Mouse (Mus musculus) stomach, embryonic 15.5 days (tissue): ENCODE measurements around the gene Arhgap27. TPM values are rescaled to one million over a fixed set of nuclear protein-coding genes. Genes with fewer than 3 reads are reported as not detected.
"Not testable (repeated sequence)": the region's sequence is repeated elsewhere in the genome, so short reads cannot be mapped to it uniquely, and the experiment has no call there.

Experiments
- ATAC-seq: fragments of 200-750 bp; cut with Nextera tagmentation; 2 replicates; pipeline ENCODE4 v1.8.0; 2017; ENCODE audit warnings: low read depth, moderate number of reproducible peaks, moderate TSS enrichment; ENCODE audit not compliant: insufficient read depth, low FRiP score
- H3K27ac ChIP-seq: fragments of 300-500 bp; sonication (generic); 2 replicates; pipeline ENCODE4 v1.5.1; 2015; ENCODE audit warnings: mild to moderate bottlenecking, inconsistent platforms
- H3K27me3 ChIP-seq: fragments of 300-500 bp; sonication (generic); replicated peaks from 2 replicates; pipeline ENCODE4 v1.6.1; 2015; ENCODE audit warnings: inconsistent platforms
- H3K36me3 ChIP-seq: fragments of 300-500 bp; sonication (generic); 2 replicates; pipeline ENCODE4 v1.6.1; 2015; ENCODE audit warnings: inconsistent platforms
- H3K4me1 ChIP-seq: fragments of 300-500 bp; sonication (generic); 2 replicates; pipeline ENCODE4 v1.6.1; 2015; ENCODE audit warnings: inconsistent platforms
- H3K4me2 ChIP-seq: fragments of 300-500 bp; sonication (generic); 2 replicates; pipeline ENCODE4 v1.6.1; 2015; ENCODE audit warnings: mild to moderate bottlenecking, inconsistent platforms
- H3K4me3 ChIP-seq: fragments of 300-500 bp; sonication (generic); replicated peaks from 2 replicates; pipeline ENCODE4 v1.5.1; 2015; ENCODE audit warnings: inconsistent platforms
- H3K9ac ChIP-seq: fragments of 300-500 bp; sonication (generic); 2 replicates; pipeline ENCODE4 v1.6.1; 2015; ENCODE audit warnings: inconsistent platforms
- H3K9me3 ChIP-seq: fragments of 300-500 bp; sonication (generic); 2 replicates; pipeline ENCODE4 v1.6.1; 2016; ENCODE audit warnings: inconsistent platforms
- WGBS: fragments of 180-500 bp; shearing (Covaris S2); methylation state at CpG from one replicate; pipeline ENCODE4 v1.1.7; 2015; 5-methylcytosine and 5-hydroxymethylcytosine counted together
- polyA plus RNA-seq: library from polyadenylated mRNA; unstranded; fragments of >200 nt; fragmentation: Nextera tagmentation; extraction: Ambion mirVana; gene quantifications from 2 replicates; pipeline ENCODE4 v1.2.1, GENCODE M21; 2015

Gene Arhgap27
- 21.2 and 21.5 TPM in 2 replicates for polyA plus RNA-seq

- peaks cover 30% of the 10 kb centered on the region for H3K4me1 ChIP-seq
- H3K36me3 ChIP-seq, result no peaks in the 10 kb centered on the region
- H3K4me3 ChIP-seq, result peak within 1 kb of the TSS; percentile 51
- peak within 1 kb of the TSS; percentile 83 for H3K27ac ChIP-seq
- WGBS, result 3% methylated on average over 35 of the region's 35 CpGs
- peak; percentile 9; the same call in 1 of the 2 replicates for ATAC-seq
- H3K27me3 ChIP-seq, result peaks cover 21% of the 10 kb centered on the region
- peak within 1 kb of the TSS; percentile 91 for H3K4me2 ChIP-seq
- peak within 1 kb of the TSS; percentile 14; the same call in 1 of the 2 replicates for H3K9ac ChIP-seq
- H3K9me3 ChIP-seq, result no peaks in the 10 kb centered on the region
Measured at GRCm38 (mm10) chr11:103363214-103364148, at the start of gene Arhgap27. Gene Arhgap27, minus strand, starts transcription at chr11:103363692.

GRCm38 (mm10) chr11:103412950-103413423 lies 49.5 kb upstream of the Arhgap27 start:
- H3K27ac ChIP-seq, result peak overlapping the region; percentile 81
- peak; percentile 27; the same call in 1 of the 2 replicates for ATAC-seq
- H3K4me1 ChIP-seq, result peaks cover 11% of the 10 kb centered on the region; the same call in 1 of the 2 replicates
- under 1% methylated on average over 14 of the region's 14 CpGs for WGBS
- H3K4me2 ChIP-seq, result peak overlapping the region; percentile 94
- no peaks in the 10 kb centered on the region for H3K36me3 ChIP-seq
- no peaks in the 10 kb centered on the region for H3K27me3 ChIP-seq
- H3K9ac ChIP-seq, result peak overlapping the region; percentile 45; the same call in 1 of the 2 replicates
- H3K9me3 ChIP-seq, result no peaks in the 10 kb centered on the region
- peak overlapping the region; percentile 87 for H3K4me3 ChIP-seq

GRCm38 (mm10) chr11:103411981-103412949 lies 48.8 kb upstream of the Arhgap27 start, which contains the start of gene Plekhm1:
Gene Plekhm1, minus strand, starts transcription at chr11:103412687.
- H3K4me1 ChIP-seq, result peaks cover 11% of the 10 kb centered on the region; the same call in 1 of the 2 replicates
- peak within 1 kb of the TSS; percentile 81 for H3K27ac ChIP-seq
- under 1% methylated on average over 67 of the region's 67 CpGs for WGBS
- ATAC-seq, result peak; percentile 97
- H3K27me3 ChIP-seq, result no peaks in the 10 kb centered on the region
- H3K4me2 ChIP-seq, result peak within 1 kb of the TSS; percentile 94
- peak within 1 kb of the TSS; percentile 87 for H3K4me3 ChIP-seq
- H3K36me3 ChIP-seq, result no peaks in the 10 kb centered on the region
- H3K9me3 ChIP-seq, result no peaks in the 10 kb centered on the region
- peak within 1 kb of the TSS; percentile 62 for H3K9ac ChIP-seq

GRCm38 (mm10) chr11:103411301-103411700 lies 47.8 kb upstream of the Arhgap27 start:
- peak overlapping the region; percentile 94 for H3K4me2 ChIP-seq
- no peak for ATAC-seq
- H3K36me3 ChIP-seq, result no peaks in the 10 kb centered on the region
- peaks cover 13% of the 10 kb centered on the region; the same call in 1 of the 2 replicates for H3K4me1 ChIP-seq
- H3K9ac ChIP-seq, result no peak overlapping the region
- H3K27me3 ChIP-seq, result no peaks in the 10 kb centered on the region
- H3K27ac ChIP-seq, result no peak overlapping the region
- H3K4me3 ChIP-seq, result peak overlapping the region; percentile 87
- WGBS, result 70% methylated on average over 1 of the region's 1 CpGs
- no peaks in the 10 kb centered on the region for H3K9me3 ChIP-seq

GRCm38 (mm10) chr11:103408880-103409279 lies 45.4 kb upstream of the Arhgap27 start:
- H3K27ac ChIP-seq, result no peak overlapping the region
- no peak overlapping the region for H3K9ac ChIP-seq
- 91% methylated on average over 13 of the region's 13 CpGs for WGBS
- H3K9me3 ChIP-seq, result no peaks in the 10 kb centered on the region
- no peak overlapping the region for H3K4me2 ChIP-seq
- peaks cover 13% of the 10 kb centered on the region; the same call in 1 of the 2 replicates for H3K4me1 ChIP-seq
- H3K27me3 ChIP-seq, result no peaks in the 10 kb centered on the region
- ATAC-seq, result no peak
- H3K36me3 ChIP-seq, result 0 out of 2 replicates have a peak, but pooled peaks cover 3% of the 10 kb centered on the region
- no peak overlapping the region for H3K4me3 ChIP-seq

- not testable (repeated sequence) for H3K4me3 ChIP-seq, H3K27ac ChIP-seq, ATAC-seq, H3K27me3 ChIP-seq, H3K9me3 ChIP-seq, H3K4me1 ChIP-seq, H3K9ac ChIP-seq, H3K36me3 ChIP-seq, H3K4me2 ChIP-seq
- 59% methylated on average over 5 of the region's 5 CpGs for WGBS
Measured at GRCm38 (mm10) chr11:103407136-103407535, 43.6 kb upstream of the Arhgap27 start.

- no peaks in the 10 kb centered on the region for H3K9me3 ChIP-seq
- H3K4me3 ChIP-seq, result no peak overlapping the region
- no peaks in the 10 kb centered on the region for H3K27me3 ChIP-seq
- 0 out of 2 replicates have a peak, but pooled peaks cover 6% of the 10 kb centered on the region for H3K4me1 ChIP-seq
- no peak overlapping the region for H3K4me2 ChIP-seq
- no peak overlapping the region for H3K27ac ChIP-seq
- no peak overlapping the region for H3K9ac ChIP-seq
- peak; percentile 53; the same call in 1 of the 2 replicates for ATAC-seq
- 61% methylated on average over 7 of the region's 7 CpGs for WGBS
- H3K36me3 ChIP-seq, result 0 out of 2 replicates have a peak, but pooled peaks cover 3% of the 10 kb centered on the region
Measured at GRCm38 (mm10) chr11:103406551-103406950, 43.1 kb upstream of the Arhgap27 start.

GRCm38 (mm10) chr11:103405814-103406213 lies 42.3 kb upstream of the Arhgap27 start:
- Histone ChIP-seq H3K36me3 (0 out of 2 replicates have a peak, but pooled peaks cover 3% of the 10 kb centered on the region), H3K9ac (no peak overlapping the region), H3K27me3 (no peaks in the 10 kb centered on the region), H3K4me1 (0 out of 2 replicates have a peak, but pooled peaks cover 3% of the 10 kb centered on the region), H3K4me2 (no peak overlapping the region), H3K27ac (no peak overlapping the region), H3K9me3 (no peaks in the 10 kb centered on the region), H3K4me3 (no peak overlapping the region)
- 86% methylated on average over 1 of the region's 1 CpGs for WGBS
- no peak for ATAC-seq

GRCm38 (mm10) chr11:103404618-103405017 lies 41.1 kb upstream of the Arhgap27 start:
- H3K36me3 ChIP-seq, result 0 out of 2 replicates have a peak, but pooled peaks cover 3% of the 10 kb centered on the region
- H3K9ac ChIP-seq, result no peak overlapping the region
- H3K27ac ChIP-seq, result no peak overlapping the region
- no peak for ATAC-seq
- no peak overlapping the region for H3K4me2 ChIP-seq
- no peaks in the 10 kb centered on the region for H3K9me3 ChIP-seq
- 0 out of 2 replicates have a peak, but pooled peaks cover 3% of the 10 kb centered on the region for H3K4me1 ChIP-seq
- H3K27me3 ChIP-seq, result no peaks in the 10 kb centered on the region
- H3K4me3 ChIP-seq, result no peak overlapping the region

- H3K27ac ChIP-seq, result no peak overlapping the region
- no peaks in the 10 kb centered on the region for H3K27me3 ChIP-seq
- H3K9ac ChIP-seq, result no peak overlapping the region
- H3K4me3 ChIP-seq, result no peak overlapping the region
- 0 out of 2 replicates have a peak, but pooled peaks cover 3% of the 10 kb centered on the region for H3K4me1 ChIP-seq
- no peak for ATAC-seq
- no peaks in the 10 kb centered on the region for H3K9me3 ChIP-seq
- WGBS, result 56% methylated on average over 4 of the region's 4 CpGs
- no peak overlapping the region for H3K4me2 ChIP-seq
- 0 out of 2 replicates have a peak, but pooled peaks cover 3% of the 10 kb centered on the region for H3K36me3 ChIP-seq
Measured at GRCm38 (mm10) chr11:103403776-103404175, 40.3 kb upstream of the Arhgap27 start.

- Histone ChIP-seq H3K36me3 (0 out of 2 replicates have a peak, but pooled peaks cover 3% of the 10 kb centered on the region), H3K4me1 (0 out of 2 replicates have a peak, but pooled peaks cover 3% of the 10 kb centered on the region), H3K9me3 (no peaks in the 10 kb centered on the region), H3K27ac (no peak overlapping the region), H3K4me2 (no peak overlapping the region), H3K9ac (no peak overlapping the region), H3K27me3 (no peaks in the 10 kb centered on the region), H3K4me3 (no peak overlapping the region)
- ATAC-seq, result no peak
- WGBS, result 91% methylated on average over 5 of the region's 5 CpGs
Measured at GRCm38 (mm10) chr11:103402738-103403137, 39.2 kb upstream of the Arhgap27 start.
